Mouse (Mus musculus) layer of hippocampus, adult 18-20 months (tissue): ENCODE data around the gene Ddx23. TPM values are rescaled to one million over a fixed set of nuclear protein-coding genes. Genes with fewer than 3 reads are reported as not detected.

Experiments
- DNase-seq, 2 experiments: peaks; one replicate each; pipeline ENCODE4 v3.0.0; 2022; ENCODE audit warnings: low spot score in 2 of 2
- long read RNA-seq: library from polyadenylated mRNA; stranded (forward); transcript quantifications from one replicate; pipeline ENCODE4 v2.0.0, GENCODE M21; 2021
- total RNA-seq, 2 experiments: library from RNA; stranded (reverse); gene quantifications; 2 replicates each; pipeline ENCODE4 v1.2.3; 2021

Gene Ddx23
- total RNA-seq = 100 to 1,000 TPM in 1 of 2 experiments, 10 to 100 TPM in 1; 89.8 to 108 TPM
- long read RNA-seq, partial matches to known transcripts = 0 of 9 reads
- long read RNA-seq, other reads (novel, unspliced or antisense) = 6 of 9 reads

DNA sequence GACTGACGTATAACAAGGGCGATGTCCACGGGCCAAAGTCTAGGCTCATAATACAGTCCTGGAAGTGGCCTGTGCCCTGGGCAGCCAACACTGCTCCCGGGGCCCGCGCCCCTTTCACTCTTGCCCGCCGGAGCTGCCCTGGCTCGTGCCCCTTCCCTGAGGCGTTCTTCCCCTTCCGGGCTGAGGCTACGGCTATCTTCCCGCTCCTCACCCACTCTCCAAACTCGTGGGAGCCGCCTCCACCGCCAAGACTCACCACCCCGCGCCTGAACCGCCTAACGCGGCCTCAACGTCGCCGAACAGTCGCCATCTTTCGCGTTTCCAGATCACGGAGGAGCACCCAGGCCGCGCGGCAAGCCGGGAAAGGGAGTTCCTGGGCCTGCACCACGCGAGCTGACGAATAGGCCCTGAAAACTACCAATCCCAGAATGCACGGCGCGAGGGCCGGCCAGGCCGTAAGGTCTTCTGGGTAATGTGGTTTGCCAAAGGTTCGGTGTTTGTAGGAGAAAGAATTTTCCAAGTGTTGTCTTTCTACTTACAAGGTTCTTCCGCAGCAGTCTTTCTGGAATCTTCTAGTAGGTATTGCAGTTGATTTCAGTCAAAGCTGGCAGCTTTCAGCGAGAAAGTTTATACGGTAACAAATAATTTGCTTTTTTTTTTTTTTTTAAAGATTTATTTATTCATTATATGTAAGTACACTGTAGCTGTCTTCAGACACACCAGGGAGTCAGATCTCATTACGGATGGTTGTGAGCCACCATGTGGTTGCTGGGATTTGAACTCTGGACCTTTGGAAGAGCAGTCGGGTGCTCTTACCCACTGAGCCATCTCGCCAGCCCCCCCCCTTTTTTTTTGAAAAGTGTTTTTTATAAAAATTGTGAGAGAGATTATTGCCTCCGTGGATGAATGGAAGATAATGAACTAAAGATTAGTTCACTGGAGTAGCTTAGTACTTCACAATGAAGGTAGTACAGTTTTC, at the start of gene Ddx23:
Gene Ddx23, minus strand, starts transcription at position 328 of the 979 bp plus-strand sequence.
- peak; percentile 96 to 98 for DNase-seq

- peak; percentile 44 to 72 for DNase-seq
These were observed 47.7 kb upstream of the Ddx23 start for GRCm38 (mm10) chr15:98710442-98710841.

- peak; percentile 74 to 94 for DNase-seq
These were observed 45.2 kb upstream of the Ddx23 start, which contains the start of gene Ccdc65 for GRCm38 (mm10) chr15:98707766-98708372. Ccdc65 (plus strand) TSS chr15:98708207.

DNA sequence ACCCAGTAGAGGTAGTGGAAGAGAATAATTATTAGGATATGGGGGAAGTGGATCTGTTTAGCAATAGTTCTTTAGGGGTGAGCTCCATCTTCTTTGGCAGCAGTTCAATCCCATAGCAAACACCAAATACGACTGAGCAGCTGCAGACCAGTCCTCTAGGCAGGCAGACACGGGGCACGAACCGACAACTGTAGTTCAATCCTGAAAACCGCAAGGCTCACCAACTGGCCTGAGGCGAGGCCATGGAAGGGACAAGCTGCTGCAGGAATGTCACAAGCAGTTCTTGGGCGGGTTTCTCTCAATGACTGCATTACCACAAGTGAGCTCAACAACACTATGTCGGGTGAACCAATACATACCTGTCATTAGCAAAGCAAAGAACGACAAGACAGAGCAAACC, 41.6 kb upstream of the Ddx23 start:
- no peak for DNase-seq

- DNase-seq = peak; percentile 86 to 91
These were observed 36.8 kb upstream of the Ddx23 start for GRCm38 (mm10) chr15:98699190-98700105.

DNA sequence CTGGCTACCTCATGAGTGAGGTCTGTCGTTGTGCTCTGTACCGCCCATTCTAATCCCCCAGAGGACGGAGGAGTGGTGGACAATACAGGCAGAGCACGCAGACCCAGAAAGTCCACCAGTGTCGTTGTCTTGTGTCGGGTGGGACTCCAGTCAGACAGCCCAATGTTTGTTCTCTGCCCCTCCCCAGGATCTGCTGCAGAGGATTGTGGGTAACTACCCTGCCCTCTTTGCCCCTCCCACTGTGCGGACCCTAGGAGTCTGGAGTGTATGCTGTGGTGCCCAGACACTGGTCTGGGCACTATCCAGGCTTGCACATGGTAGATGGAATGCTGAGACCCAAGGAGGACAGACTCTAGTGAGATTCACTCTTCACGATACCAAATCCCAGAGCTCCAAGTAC, 33.5 kb upstream of the Ddx23 start:
- DNase-seq = no peak

DNA sequence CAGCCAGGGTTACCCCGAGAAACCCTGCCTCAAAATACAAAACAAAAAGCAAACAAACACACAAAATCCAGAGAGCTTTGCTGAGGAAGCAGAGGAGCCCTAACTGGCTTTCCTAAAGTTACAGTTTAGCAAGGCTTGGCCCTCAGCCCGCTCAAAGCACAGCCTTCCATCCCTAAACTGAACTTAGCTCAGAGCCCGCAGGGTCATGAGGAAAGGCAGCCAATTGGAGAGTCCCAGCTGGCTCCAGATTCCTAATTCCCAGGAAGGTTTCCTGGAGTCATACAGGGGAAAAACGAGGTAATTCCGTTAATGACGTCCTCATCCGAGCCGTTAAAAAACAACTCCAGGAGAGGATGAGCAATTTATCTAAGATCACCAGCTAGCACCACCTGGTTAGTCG, 33.0 kb upstream of the Ddx23 start:
- no peak for DNase-seq

DNA sequence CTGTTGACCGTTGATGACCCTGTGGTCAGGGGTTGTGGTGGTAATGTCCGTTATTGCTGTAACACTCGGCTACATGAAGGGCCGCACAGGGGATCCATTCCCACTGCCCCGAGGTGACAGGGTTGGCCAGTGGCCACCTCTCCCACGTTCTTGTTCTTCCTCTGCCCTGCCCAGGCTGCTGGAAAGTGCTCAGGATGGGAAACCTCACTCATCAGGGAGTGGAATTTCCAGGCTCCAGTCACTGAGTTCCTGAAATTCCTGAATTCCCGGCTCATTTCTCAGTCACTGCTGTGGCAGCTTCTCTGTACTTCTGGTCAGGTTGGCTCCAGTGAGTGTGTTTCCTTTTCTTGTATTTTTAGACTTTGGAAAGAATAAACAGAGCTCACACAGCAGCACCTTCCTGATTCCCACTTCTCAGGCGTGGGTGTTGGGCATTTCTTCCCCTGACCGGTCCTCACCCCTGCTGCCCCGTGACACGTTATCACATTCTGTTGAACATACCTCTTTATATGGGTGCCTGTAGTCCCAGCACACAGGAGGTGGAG, 29.5 kb upstream of the Ddx23 start:
- no peak for DNase-seq

- no peak for DNase-seq
These were observed 28.9 kb upstream of the Ddx23 start for GRCm38 (mm10) chr15:98691486-98692147.

GRCm38 (mm10) chr15:98689682-98690081, 27.0 kb upstream of the Ddx23 start:
- no peak for DNase-seq

GRCm38 (mm10) chr15:98685926-98686325, 23.2 kb upstream of the Ddx23 start:
- DNase-seq = no peak

DNA sequence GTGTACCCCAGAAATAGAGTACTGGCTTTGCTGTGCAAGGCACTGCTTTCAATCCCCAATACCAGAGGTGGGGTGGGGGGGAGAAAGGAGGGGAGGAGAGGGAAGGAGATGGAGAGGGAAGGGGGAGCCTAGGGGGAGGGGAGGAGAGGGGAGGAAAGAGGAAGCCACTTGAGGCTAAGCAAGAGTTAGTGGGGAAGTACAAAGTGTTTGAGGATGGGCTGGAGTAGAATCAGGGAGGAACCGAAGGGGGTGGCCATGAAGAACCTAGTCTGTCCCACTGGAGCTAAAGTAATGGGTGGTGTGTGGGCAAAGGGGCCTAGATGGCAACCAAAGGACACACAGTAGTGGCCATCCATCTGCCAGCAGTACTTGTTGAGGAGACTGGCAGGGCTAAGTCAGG, 21.1 kb upstream of the Ddx23 start:
- DNase-seq = no peak

DNA sequence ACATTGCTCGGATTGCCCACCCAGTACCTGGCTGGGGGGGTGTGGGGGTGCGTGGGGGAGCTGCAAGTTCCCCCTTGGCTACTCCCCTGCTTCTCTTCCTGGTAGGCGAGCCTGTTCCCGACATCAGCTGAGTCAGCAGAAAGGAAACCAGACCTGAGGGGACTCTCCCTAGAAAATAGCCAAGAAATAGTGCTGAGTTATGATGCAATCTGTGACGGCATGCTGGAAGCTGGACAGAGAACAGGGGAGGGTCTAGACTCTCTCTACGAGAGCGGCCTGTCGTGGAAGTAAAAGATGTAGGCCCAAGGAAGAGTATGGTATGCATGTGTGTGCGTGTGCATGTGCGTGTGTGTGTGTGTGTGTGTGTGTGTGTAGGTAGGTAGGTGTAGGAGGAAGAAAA, 20.5 kb upstream of the Ddx23 start:
- DNase-seq = no peak

DNA sequence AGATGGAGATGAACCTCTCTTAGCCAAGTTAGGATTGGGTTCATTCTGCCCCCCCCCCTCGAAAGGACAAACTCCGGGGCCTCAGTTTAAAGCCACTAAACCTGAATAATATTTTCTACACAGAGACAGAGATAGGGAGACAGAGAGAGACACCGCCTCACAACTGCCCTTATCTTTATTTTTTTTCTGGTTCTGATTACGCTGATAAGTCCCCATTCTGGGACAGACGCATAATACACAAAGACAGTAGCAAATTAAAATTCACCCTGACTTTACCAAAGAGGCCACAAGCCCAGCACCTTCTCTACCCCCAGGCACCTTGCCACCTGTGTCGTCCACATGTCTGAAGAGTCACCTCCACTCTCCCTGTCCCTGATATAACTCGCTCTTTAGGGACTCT, 18.9 kb upstream of the Ddx23 start:
- no peak for DNase-seq

- no peak for DNase-seq
These were observed 18.0 kb upstream of the Ddx23 start for GRCm38 (mm10) chr15:98680660-98681059.

DNA sequence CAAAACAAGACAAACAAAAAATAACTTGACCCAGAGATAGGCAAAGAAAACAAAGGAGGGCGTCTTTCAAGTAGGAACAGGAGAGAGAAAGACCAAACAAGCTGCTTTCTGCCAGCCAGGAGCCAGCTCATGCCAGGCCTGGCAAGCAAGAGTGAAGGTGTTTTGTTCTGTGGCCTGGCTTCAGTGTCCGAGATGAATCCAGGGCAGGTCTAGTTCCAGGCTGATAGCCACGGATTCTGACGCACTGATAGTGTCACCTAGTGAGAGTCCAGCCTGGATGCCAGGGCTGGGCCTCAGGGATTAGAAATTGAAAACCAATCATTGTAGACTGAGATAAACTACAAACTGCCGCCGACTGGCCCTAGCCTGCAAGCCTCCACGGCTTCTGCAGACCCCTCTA, 15.3 kb upstream of the Ddx23 start:
- no peak for DNase-seq

DNA sequence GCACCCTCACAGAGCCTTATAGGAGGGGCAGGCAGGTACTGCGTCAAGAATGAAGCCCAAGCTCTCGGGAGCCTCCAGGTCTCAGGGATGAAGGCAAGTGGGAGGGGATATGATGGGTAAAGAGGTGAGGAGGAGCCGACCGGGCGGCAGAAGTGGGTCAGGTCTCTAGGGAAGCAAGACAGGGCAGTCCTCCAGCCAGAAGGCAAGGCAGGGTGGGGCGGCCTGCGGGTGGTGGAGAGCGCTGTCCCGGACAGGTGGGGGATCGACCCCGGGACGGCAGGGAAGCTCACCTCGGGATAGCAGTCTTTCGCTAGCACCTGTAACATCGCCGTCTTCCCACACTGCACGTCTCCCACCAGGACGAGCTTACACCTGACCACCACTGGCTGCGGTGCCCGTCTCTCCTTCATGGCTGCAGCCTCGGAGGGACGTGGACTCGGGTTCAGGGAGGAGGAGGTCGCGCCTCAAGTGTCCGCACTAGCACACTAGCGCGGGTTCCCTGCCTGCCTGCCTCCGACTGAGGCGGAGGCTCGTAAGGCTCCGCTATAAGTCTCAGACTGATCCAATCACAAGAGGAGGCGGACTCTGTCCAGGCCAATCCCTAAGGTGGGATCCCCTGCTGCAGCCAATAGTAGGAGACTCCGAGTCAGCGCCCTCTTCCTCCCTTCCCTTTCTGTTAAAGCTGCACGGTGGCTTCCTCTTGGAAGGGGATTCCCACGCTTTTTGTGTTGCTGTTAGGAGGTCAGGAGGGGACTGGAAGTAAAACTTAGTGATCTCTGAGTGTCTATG, 14.4 kb upstream of the Ddx23 start, which contains the start of gene Rnd1:
Gene Rnd1, minus strand, starts transcription at position 522 of the 789 bp plus-strand sequence.
- peak; percentile 77 to 90 for DNase-seq

DNA sequence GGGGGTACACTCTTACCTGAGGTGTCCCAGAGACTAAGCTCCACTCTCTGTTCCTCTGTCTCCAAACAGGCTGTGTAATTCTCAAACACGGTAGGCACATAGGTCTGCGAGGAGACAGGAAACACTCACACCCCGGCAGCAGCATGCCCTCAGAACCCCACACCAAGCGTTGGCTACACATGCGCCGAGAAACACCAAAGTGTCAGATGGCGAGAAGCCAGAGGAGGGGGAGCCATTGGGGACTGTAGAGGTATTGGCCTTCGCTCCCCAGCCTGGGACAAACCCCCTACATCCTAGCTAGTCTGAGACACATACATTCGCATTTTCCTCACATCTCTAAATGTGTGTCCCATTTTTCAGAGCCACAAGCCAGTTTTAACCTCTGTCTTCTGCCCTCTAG, 13.8 kb upstream of the Ddx23 start:
- DNase-seq = no peak

DNA sequence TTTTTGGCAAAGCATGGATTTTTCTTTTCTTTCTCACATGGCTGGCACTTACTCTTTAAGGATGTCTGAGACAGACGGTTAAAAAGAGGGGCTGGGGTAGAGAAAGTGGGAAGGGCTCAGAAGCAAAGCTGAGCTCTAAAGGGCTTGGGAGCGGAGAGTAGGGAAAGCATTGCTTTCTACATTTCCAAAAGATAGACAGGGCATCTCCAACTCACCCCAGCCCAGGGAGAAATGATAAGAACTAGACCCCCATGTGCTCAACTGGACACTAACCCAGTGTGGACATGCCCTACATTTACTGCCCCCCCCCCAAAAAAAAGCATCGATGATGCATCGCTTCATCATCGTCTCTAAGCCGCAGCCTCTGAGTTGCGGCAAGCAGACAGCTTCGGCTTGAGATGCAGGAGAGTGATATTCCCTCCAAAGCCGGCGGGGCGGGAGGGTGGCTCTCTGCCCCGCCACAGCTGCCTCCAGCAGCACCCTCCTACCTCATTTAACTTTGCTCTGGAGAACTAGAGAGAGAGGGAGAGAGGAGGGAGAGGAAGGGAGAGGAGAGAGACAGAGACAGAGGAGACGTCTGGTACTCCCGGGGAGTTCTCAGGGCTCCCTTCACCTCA, 13.0 kb upstream of the Ddx23 start:
- no peak for DNase-seq
